Mouse (Mus musculus): ENCODE results near the gene Wdr60.
A peak's percentile ranks its signal among the peaks of the same experiment; 100 is the strongest.

The Wdr60 gene

GRCm38 (mm10) chr12:116265275-116265674, 2.5 kb upstream of the Wdr60 start:
- DNase-seq (ENCODE audit: low spot score), result no peak

- no peak for DNase-seq (ENCODE audit: low spot score)
These were observed 1.9 kb upstream of the Wdr60 start for GRCm38 (mm10) chr12:116264756-116265155.

GRCm38 (mm10) chr12:116258321-116258720, 4.5 kb downstream of the Wdr60 start:
- DNase-seq (ENCODE audit: low spot score), result no peak

GRCm38 (mm10) chr12:116255636-116256035, 7.2 kb downstream of the Wdr60 start:
- DNase-seq (ENCODE audit: low spot score), result no peak

GRCm38 (mm10) chr12:116254652-116255051, 8.2 kb downstream of the Wdr60 start:
- DNase-seq (ENCODE audit: low spot score), result no peak

- DNase-seq (ENCODE audit: low spot score), result no peak
These were observed 18.2 kb downstream of the Wdr60 start for GRCm38 (mm10) chr12:116244601-116245000.

- DNase-seq (ENCODE audit: low spot score), result no peak
These were observed 24.0 kb downstream of the Wdr60 start for GRCm38 (mm10) chr12:116238803-116239202.

- no peak for DNase-seq (ENCODE audit: low spot score)
These were observed 24.5 kb downstream of the Wdr60 start for GRCm38 (mm10) chr12:116238370-116238769.

- no peak for DNase-seq (ENCODE audit: low spot score)
These were observed 26.2 kb downstream of the Wdr60 start for GRCm38 (mm10) chr12:116236658-116237057.

- DNase-seq (ENCODE audit: low spot score), result no peak
These were observed 27.5 kb downstream of the Wdr60 start for GRCm38 (mm10) chr12:116235356-116235755.

GRCm38 (mm10) chr12:116232061-116232460, 30.8 kb downstream of the Wdr60 start:
- no peak for DNase-seq (ENCODE audit: low spot score)

- DNase-seq (ENCODE audit: low spot score), result peak; percentile 25
These were observed 31.2 kb downstream of the Wdr60 start for GRCm38 (mm10) chr12:116231612-116232011.

- DNase-seq (ENCODE audit: low spot score), result no peak
These were observed 33.4 kb downstream of the Wdr60 start for GRCm38 (mm10) chr12:116229451-116229850.

GRCm38 (mm10) chr12:116226289-116227057, 36.3 kb downstream of the Wdr60 start:
- DNase-seq (ENCODE audit: low spot score), result no peak

- DNase-seq (ENCODE audit: low spot score), result no peak
These were observed 39.7 kb downstream of the Wdr60 start for GRCm38 (mm10) chr12:116223107-116223506.

- no peak for DNase-seq (ENCODE audit: low spot score)
These were observed 55.3 kb downstream of the Wdr60 start for GRCm38 (mm10) chr12:116207486-116207885.

- no peak for DNase-seq (ENCODE audit: low spot score)
These were observed 57.1 kb downstream of the Wdr60 start for GRCm38 (mm10) chr12:116205726-116206125.

- DNase-seq (ENCODE audit: low spot score), result peak; percentile 70
These were observed 60.4 kb downstream of the Wdr60 start for GRCm38 (mm10) chr12:116202176-116202981.

GRCm38 (mm10) chr12:116198791-116199190, 64.0 kb downstream of the Wdr60 start:
- no peak for DNase-seq (ENCODE audit: low spot score)

- no peak for DNase-seq (ENCODE audit: low spot score)
These were observed 66.6 kb downstream of the Wdr60 start for GRCm38 (mm10) chr12:116196221-116196620.

- DNase-seq (ENCODE audit: low spot score), result no peak
These were observed 68.2 kb downstream of the Wdr60 start for GRCm38 (mm10) chr12:116194641-116195040.

GRCm38 (mm10) chr12:116193952-116194351, 68.9 kb downstream of the Wdr60 start:
- DNase-seq (ENCODE audit: low spot score), result no peak
